Mouse (Mus musculus): ENCODE measurements around the gene Ttc23. TPM values are rescaled to one million over a fixed set of nuclear protein-coding genes. Genes with fewer than 3 reads are reported as not detected.

The Ttc23 gene
- polyA plus RNA-seq, 2 experiments, result 3.0 to 3.7 TPM

DNA sequence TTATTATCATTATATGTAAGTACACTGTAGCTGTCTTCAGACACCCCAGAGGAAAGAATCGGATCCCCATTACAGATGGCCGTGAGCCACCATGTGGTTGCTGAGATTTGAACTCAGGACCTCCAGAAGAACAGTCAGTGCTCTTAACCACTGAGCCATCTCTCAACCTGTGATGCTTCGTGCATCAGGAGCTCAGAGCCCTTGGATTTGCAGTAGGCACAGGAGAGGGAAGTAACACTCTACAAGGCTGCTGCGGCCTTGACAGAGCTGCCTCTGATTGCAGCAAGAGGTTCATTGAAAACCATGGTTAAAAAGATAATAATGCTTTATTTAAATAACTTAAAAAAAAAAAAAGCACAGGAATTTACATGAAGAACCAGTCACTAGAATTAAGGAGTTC is 1.2 kb downstream of the Ttc23 start:
- no peak for DNase-seq (ENCODE audit: low read depth in 3 of 3, low spot score in 3 of 3)
- H3K4me3 ChIP-seq (ENCODE audit: insufficient read depth in 1 of 2, low read depth in 2 of 2, low read length in 2 of 2), result no peak overlapping the region
- H3K27ac ChIP-seq, result no peak overlapping the region
- no peak for TF ChIP-seq CTCF (IDR thresholded peaks at IDR 0.05; ENCODE audit: low read depth)
- TF ChIP-seq EP300 (IDR thresholded peaks at IDR 0.05; ENCODE audit: low read depth), result no peak
- no peak overlapping the region for H3K9ac ChIP-seq (replicated peaks)
- H3K36me3 ChIP-seq (replicated peaks; ENCODE audit: control insufficient read depth, insufficient read depth, low read depth), result no peaks in the 10 kb centered on the region
- no peaks in the 10 kb centered on the region for H3K9me3 ChIP-seq (ENCODE audit: control insufficient read depth, low read length)
- peaks cover 9 to 10% of the 10 kb centered on the region in 2 experiments for H3K4me1 ChIP-seq (replicated peaks; ENCODE audit: control insufficient read depth in 2 of 2, insufficient read depth in 2 of 2, low read length in 1 of 2)
- no peak overlapping the region for H3K4me2 ChIP-seq (ENCODE audit: low read depth)
- no peak for ATAC-seq (ENCODE audit: insufficient read depth)
- 64% methylated on average over 4 of the region's 4 CpGs for WGBS (ENCODE audit: insufficient replicate concordance)
- no peaks in the 10 kb centered on the region for H3K27me3 ChIP-seq (ENCODE audit: control insufficient read depth, insufficient read depth, low read length)

DNA sequence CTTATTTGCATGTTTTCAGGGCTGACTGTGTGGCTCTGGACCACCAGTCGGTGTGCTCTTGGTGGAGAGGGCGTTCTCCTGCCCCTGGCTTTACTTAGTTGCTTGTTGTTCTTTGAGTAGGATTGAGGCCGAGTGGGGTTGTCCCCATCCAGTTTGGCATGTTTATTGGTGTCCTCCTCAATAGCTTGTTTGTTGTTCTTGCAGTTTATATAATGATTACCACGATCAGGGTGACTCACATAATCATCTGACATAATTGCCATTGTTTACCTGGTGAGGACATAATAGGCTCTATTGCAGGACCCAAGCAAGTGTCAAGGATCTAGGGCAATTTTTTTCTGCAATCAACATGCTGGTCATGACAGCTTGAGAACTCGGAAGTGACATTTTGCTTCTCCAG is 5.0 kb downstream of the Ttc23 start:
- Histone ChIP-seq H3K4me1 (replicated peaks; ENCODE audit: control insufficient read depth in 2 of 2, insufficient read depth in 2 of 2, low read length in 1 of 2) (peaks cover 0 to 4% of the 10 kb centered on the region in 2 experiments; a peak in 1 of 4 replicates), H3K36me3 (replicated peaks; ENCODE audit: control insufficient read depth, insufficient read depth, low read depth) (no peaks in the 10 kb centered on the region), H3K4me2 (ENCODE audit: low read depth) (no peak overlapping the region), H3K9ac (replicated peaks) (no peak overlapping the region), H3K27me3 (ENCODE audit: control insufficient read depth, insufficient read depth, low read length) (no peaks in the 10 kb centered on the region), H3K27ac (no peak overlapping the region), H3K4me3 (ENCODE audit: insufficient read depth in 1 of 2, low read depth in 2 of 2, low read length in 2 of 2) (no peak overlapping the region), H3K9me3 (ENCODE audit: control insufficient read depth, low read length) (no peaks in the 10 kb centered on the region)
- WGBS (ENCODE audit: insufficient replicate concordance), result 69% methylated on average over 5 of the region's 5 CpGs
- TF ChIP-seq EP300 (IDR thresholded peaks at IDR 0.05; ENCODE audit: low read depth) (no peak), CTCF (IDR thresholded peaks at IDR 0.05; ENCODE audit: low read depth) (no peak)
- no peak for ATAC-seq (ENCODE audit: insufficient read depth)
- no peak for DNase-seq (ENCODE audit: low read depth in 3 of 3, low spot score in 3 of 3)

- Histone ChIP-seq H3K9me3 (ENCODE audit: control insufficient read depth, low read length) (no peaks in the 10 kb centered on the region), H3K4me3 (ENCODE audit: insufficient read depth in 1 of 2, low read depth in 2 of 2, low read length in 2 of 2) (no peak overlapping the region)
Measured at GRCm38 (mm10) chr7:67654668-67655067, 7.5 kb downstream of the Ttc23 start.

GRCm38 (mm10) chr7:67655186-67655585 is 8.0 kb downstream of the Ttc23 start:
- no peak for TF ChIP-seq CTCF (IDR thresholded peaks at IDR 0.05; ENCODE audit: low read depth)
- TF ChIP-seq EP300 (IDR thresholded peaks at IDR 0.05; ENCODE audit: low read depth), result no peak
- H3K4me3 ChIP-seq (ENCODE audit: insufficient read depth in 1 of 2, low read depth in 2 of 2, low read length in 2 of 2), result peak overlapping the region; percentile 1 to 6; a peak in 1 of 4 replicates
- no peaks in the 10 kb centered on the region for H3K9me3 ChIP-seq (ENCODE audit: control insufficient read depth, low read length)
- H3K9ac ChIP-seq (replicated peaks), result no peak overlapping the region
- no peaks in the 10 kb centered on the region for H3K36me3 ChIP-seq (replicated peaks; ENCODE audit: control insufficient read depth, insufficient read depth, low read depth)
- no peaks in the 10 kb centered on the region for H3K27me3 ChIP-seq (ENCODE audit: control insufficient read depth, insufficient read depth, low read length)
- WGBS (ENCODE audit: insufficient replicate concordance), result 52% methylated on average over 1 of the region's 1 CpGs
- no peak overlapping the region for H3K27ac ChIP-seq
- DNase-seq (ENCODE audit: low read depth in 3 of 3, low spot score in 3 of 3) (no peak), ATAC-seq (ENCODE audit: insufficient read depth) (no peak)
- peaks cover 0 to 3% of the 10 kb centered on the region in 2 experiments; a peak in 1 of 4 replicates for H3K4me1 ChIP-seq (replicated peaks; ENCODE audit: control insufficient read depth in 2 of 2, insufficient read depth in 2 of 2, low read length in 1 of 2)
- peak overlapping the region; percentile 11; the same call in 1 of the 2 replicates for H3K4me2 ChIP-seq (ENCODE audit: low read depth)

More at GRCm38 (mm10) chr7:67654668-67655067, 7.5 kb downstream of the Ttc23 start:
- H3K4me2 ChIP-seq (ENCODE audit: low read depth), result no peak overlapping the region
- 66% methylated on average over 7 of the region's 7 CpGs for WGBS (ENCODE audit: insufficient replicate concordance)
- H3K27ac ChIP-seq, result no peak overlapping the region
- H3K4me1 ChIP-seq (replicated peaks; ENCODE audit: control insufficient read depth in 2 of 2, insufficient read depth in 2 of 2, low read length in 1 of 2), result peaks cover 0 to 3% of the 10 kb centered on the region in 2 experiments; a peak in 1 of 4 replicates
- no peaks in the 10 kb centered on the region for H3K27me3 ChIP-seq (ENCODE audit: control insufficient read depth, insufficient read depth, low read length)
- no peak for TF ChIP-seq CTCF (IDR thresholded peaks at IDR 0.05; ENCODE audit: low read depth)
- no peak for TF ChIP-seq EP300 (IDR thresholded peaks at IDR 0.05; ENCODE audit: low read depth)
- no peaks in the 10 kb centered on the region for H3K36me3 ChIP-seq (replicated peaks; ENCODE audit: control insufficient read depth, insufficient read depth, low read depth)
- ATAC-seq (ENCODE audit: insufficient read depth), result no peak
- DNase-seq (ENCODE audit: low read depth in 3 of 3, low spot score in 3 of 3), result no peak
- H3K9ac ChIP-seq (replicated peaks), result no peak overlapping the region

DNA sequence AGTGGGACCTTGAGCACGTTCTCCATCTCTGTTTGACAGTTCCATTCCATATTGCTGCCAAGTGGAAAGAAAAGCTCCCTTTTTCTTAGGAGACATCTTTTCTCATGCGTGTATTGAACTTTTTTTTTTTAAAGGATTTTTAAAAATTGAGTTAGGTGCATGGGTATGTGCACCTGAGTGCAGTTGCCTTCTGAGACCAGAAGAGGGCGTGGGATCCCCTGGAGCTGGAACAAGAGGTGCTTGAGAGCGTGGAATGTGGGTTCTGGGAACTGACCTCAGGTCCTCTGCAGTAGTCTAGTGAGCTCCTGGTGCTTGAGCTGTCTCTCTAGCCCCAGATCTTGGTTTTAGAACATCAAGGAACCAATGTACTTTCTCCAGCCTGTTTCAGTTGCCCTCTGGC is 10.9 kb downstream of the Ttc23 start:
- no peak overlapping the region for H3K4me2 ChIP-seq (ENCODE audit: low read depth)
- TF ChIP-seq CTCF (IDR thresholded peaks at IDR 0.05; ENCODE audit: low read depth), result peak; percentile 20; the same call in 1 of the 2 replicates
- TF ChIP-seq EP300 (IDR thresholded peaks at IDR 0.05; ENCODE audit: low read depth), result no peak
- no peaks in the 10 kb centered on the region for H3K27me3 ChIP-seq (ENCODE audit: control insufficient read depth, insufficient read depth, low read length)
- no peak overlapping the region for H3K9ac ChIP-seq (replicated peaks)
- no peak overlapping the region for H3K4me3 ChIP-seq (ENCODE audit: insufficient read depth in 1 of 2, low read depth in 2 of 2, low read length in 2 of 2)
- ATAC-seq (ENCODE audit: insufficient read depth), result no peak
- no peak for DNase-seq (ENCODE audit: low read depth in 3 of 3, low spot score in 3 of 3)
- no peaks in the 10 kb centered on the region for H3K9me3 ChIP-seq (ENCODE audit: control insufficient read depth, low read length)
- H3K36me3 ChIP-seq (replicated peaks; ENCODE audit: control insufficient read depth, insufficient read depth, low read depth), result no peaks in the 10 kb centered on the region
- no peak overlapping the region for H3K27ac ChIP-seq
- H3K4me1 ChIP-seq (replicated peaks; ENCODE audit: control insufficient read depth in 2 of 2, insufficient read depth in 2 of 2, low read length in 1 of 2), result peaks cover 0 to 6% of the 10 kb centered on the region in 2 experiments; a peak in 1 of 4 replicates
- WGBS (ENCODE audit: insufficient replicate concordance), result 63% methylated on average over 4 of the region's 4 CpGs

Data from liver, embryonic 14.5 days (tissue).